Mouse (Mus musculus) ES-Bruce4 (cell line): Measurements from ENCODE around the gene Tsga10ip.

ENCODE experiments used
- CTCF ChIP-seq: IDR thresholded peaks from one replicate; pipeline ENCODE4 v1.8.1; 2011; ENCODE audit warnings: low read depth, low read length
- EP300 ChIP-seq: IDR thresholded peaks from 2 replicates; pipeline ENCODE4 v1.6.1; 2011; ENCODE audit warnings: low read depth, low read length; ENCODE audit not compliant: insufficient read depth
- POLR2A ChIP-seq: IDR thresholded peaks from one replicate; pipeline ENCODE4 v1.8.1; 2011; ENCODE audit warnings: low read length; ENCODE audit not compliant: insufficient read depth

DNA sequence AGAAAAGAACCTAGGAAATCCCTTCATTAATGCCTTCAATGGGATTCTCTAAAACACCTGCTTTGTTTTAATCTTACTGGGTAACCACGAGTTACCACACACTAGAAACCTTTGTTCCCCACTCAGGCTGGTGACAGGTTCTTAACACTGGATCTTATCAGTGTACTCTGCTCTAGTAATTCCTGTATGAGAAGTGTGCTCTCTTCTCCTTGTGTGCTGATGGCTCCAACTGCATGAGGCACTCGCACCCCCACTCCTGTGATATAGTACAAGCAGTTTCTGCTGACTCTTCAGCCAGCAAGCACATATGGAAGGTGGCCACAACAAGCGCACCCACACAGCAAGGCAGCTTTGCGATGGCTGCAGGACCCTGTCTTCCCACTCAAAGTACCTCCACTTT is 28.1 kb downstream of the Tsga10ip start:
- TF ChIP-seq CTCF: no peak
- no peak for TF ChIP-seq EP300
- TF ChIP-seq POLR2A: no peak
